Mouse (Mus musculus) midbrain, postnatal 0 days (tissue): ENCODE measurements around the gene Ntm. TPM values are rescaled to one million over a fixed set of nuclear protein-coding genes. Genes with fewer than 3 reads are reported as not detected.

Experiments used
- ATAC-seq: fragments of 200-750 bp; cut with Nextera tagmentation; 2 replicates; pipeline ENCODE4 v1.8.0; 2017; ENCODE audit warnings: moderate number of reproducible peaks, mild to moderate bottlenecking, moderate TSS enrichment, moderate library complexity; ENCODE audit not compliant: low FRiP score
- DNase-seq: peaks from one replicate; pipeline ENCODE4 v3.0.0-alpha.2; 2015; ENCODE audit warnings: low spot score
- H3K27ac ChIP-seq: fragments of 300-500 bp; sonication (generic); 2 replicates; pipeline ENCODE4 v1.5.1; 2014; ENCODE audit warnings: low read depth, mild to moderate bottlenecking, low read length, mixed read lengths
- H3K27me3 ChIP-seq: fragments of 300-500 bp; sonication (generic); 2 replicates; pipeline ENCODE4 v1.6.1; 2014; ENCODE audit warnings: low read length, control low read depth, mixed read lengths; ENCODE audit not compliant: insufficient read depth
- H3K36me3 ChIP-seq: fragments of 300-500 bp; sonication (generic); 2 replicates; pipeline ENCODE4 v1.6.1; 2014; ENCODE audit warnings: low read length, control low read depth, mixed read lengths; ENCODE audit not compliant: insufficient read depth
- H3K4me1 ChIP-seq: fragments of 300-500 bp; sonication (generic); 2 replicates; pipeline ENCODE4 v1.6.1; 2014; ENCODE audit warnings: mild to moderate bottlenecking, control low read depth, antibody characterized with exemption, low read length, mixed read lengths; ENCODE audit not compliant: insufficient read depth
- H3K4me2 ChIP-seq: fragments of 300-500 bp; sonication (generic); 2 replicates; pipeline ENCODE4 v1.6.1; 2014; ENCODE audit warnings: low read depth, mild to moderate bottlenecking, low read length, mixed read lengths; ENCODE audit not compliant: poor library complexity, severe bottlenecking
- H3K4me3 ChIP-seq: fragments of 300-500 bp; sonication (generic); 2 replicates; pipeline ENCODE4 v1.5.1; 2014; ENCODE audit warnings: low read depth, mild to moderate bottlenecking, low read length, moderate library complexity
- H3K9ac ChIP-seq: fragments of 300-500 bp; sonication (generic); replicated peaks from 2 replicates; pipeline ENCODE4 v1.6.1; 2014; ENCODE audit warnings: mild to moderate bottlenecking, low read length, moderate library complexity, mixed read lengths; ENCODE audit not compliant: poor library complexity, severe bottlenecking
- H3K9me3 ChIP-seq: fragments of 300-500 bp; sonication (generic); 2 replicates; pipeline ENCODE4 v1.6.1; 2016; ENCODE audit warnings: low read length, control low read depth
- CTCF ChIP-seq: IDR thresholded peaks from 2 replicates; pipeline ENCODE4 v1.5.1; 2016; ENCODE audit warnings: antibody characterized with exemption, mild to moderate bottlenecking
- WGBS: fragments of 180-500 bp; shearing (Covaris S2); extraction: QIAGEN DNeasy Blood & Tissue Kit; methylation state at CpG from one replicate; pipeline ENCODE4 v1.1.7; 2014; 5-methylcytosine and 5-hydroxymethylcytosine counted together
- polyA plus RNA-seq: library from polyadenylated mRNA; unstranded; fragments of >200 nt; fragmentation: Nextera tagmentation; extraction: Ambion mirVana; gene quantifications from 2 replicates; pipeline ENCODE4 v1.2.1, GENCODE M21; 2015
- total RNA-seq: library from RNA; depleted of rRNA; stranded (reverse); fragments of >200 nt; gene quantifications from 2 replicates; pipeline ENCODE4 v1.2.3, GENCODE M21; 2014

Ntm gene
- total and polyA plus RNA-seq, 2 experiments from 2014 or later = 244 to 322 TPM

DNA sequence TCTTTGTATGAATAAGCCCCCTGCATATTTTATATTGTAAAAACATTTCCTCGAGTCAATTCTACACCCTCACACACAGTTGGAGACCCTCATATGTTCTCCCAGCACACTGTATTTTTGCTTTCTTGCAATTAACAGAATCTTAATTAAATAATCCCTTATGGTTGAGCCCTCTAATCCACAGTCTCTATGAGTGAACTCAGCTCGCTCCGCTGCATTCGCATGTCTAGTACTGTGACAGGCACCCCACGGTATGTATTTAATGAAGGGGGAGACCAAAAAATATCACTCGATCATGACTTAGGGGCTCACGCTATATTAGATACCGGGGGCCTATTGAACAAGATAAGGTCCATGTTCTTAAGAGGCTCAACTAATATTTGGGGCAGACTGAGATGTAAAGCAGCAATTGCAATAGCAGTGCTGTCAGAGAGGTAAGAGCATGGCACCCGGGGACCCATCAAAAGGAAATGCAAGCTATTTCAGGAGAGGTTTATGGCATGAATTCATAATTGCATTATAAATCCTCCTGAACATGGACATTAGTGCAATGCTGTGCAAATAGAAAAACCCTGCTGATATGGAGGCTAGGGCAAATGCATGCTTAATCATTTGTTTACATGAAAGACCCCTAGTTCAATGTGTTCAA, 64.4 kb downstream of the Ntm start:
- no peaks in the 10 kb centered on the region for H3K9me3 ChIP-seq
- TF ChIP-seq CTCF = no peak
- ATAC-seq = no peak

DNA sequence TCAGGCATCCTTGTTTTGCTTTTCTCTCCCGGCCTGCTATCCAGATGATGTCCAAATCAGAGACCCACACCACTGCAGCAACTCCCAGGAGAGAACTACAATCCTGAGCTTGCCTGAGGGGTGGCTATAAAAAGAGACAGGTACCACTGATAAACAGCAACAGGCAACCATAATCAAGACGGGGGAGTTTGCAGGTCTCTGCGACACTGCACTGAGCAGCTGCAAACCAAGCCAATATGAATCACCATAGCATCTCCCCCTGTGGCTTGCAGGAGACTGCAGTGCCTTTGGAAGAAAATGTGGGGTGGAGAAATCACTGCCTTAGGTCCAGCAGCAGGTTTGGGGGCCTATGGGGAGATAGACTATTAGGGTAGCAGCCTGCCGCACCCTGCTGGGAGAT, 65.5 kb downstream of the Ntm start:
- DNase-seq (no peak), ATAC-seq (no peak)
- no peaks in the 10 kb centered on the region for H3K4me1 ChIP-seq
- no peaks in the 10 kb centered on the region for H3K9me3 ChIP-seq
- no peak overlapping the region for H3K27ac ChIP-seq
- no peaks in the 10 kb centered on the region for H3K36me3 ChIP-seq
- TF ChIP-seq CTCF = no peak
- no peak overlapping the region for H3K4me3 ChIP-seq
- 68% methylated on average over 4 of the region's 4 CpGs for WGBS
- H3K9ac ChIP-seq = no peak overlapping the region
- H3K4me2 ChIP-seq = no peak overlapping the region
- no peaks in the 10 kb centered on the region for H3K27me3 ChIP-seq

More for the DNA sequence above, 64.4 kb downstream of the Ntm start:
- Histone ChIP-seq H3K36me3 (no peaks in the 10 kb centered on the region), H3K4me2 (no peak overlapping the region), H3K4me3 (no peak overlapping the region), H3K9ac (no peak overlapping the region), H3K27me3 (no peaks in the 10 kb centered on the region), H3K4me1 (no peaks in the 10 kb centered on the region), H3K27ac (no peak overlapping the region)
- WGBS = 46% methylated on average over 9 of the region's 9 CpGs
- DNase-seq = no peak

DNA sequence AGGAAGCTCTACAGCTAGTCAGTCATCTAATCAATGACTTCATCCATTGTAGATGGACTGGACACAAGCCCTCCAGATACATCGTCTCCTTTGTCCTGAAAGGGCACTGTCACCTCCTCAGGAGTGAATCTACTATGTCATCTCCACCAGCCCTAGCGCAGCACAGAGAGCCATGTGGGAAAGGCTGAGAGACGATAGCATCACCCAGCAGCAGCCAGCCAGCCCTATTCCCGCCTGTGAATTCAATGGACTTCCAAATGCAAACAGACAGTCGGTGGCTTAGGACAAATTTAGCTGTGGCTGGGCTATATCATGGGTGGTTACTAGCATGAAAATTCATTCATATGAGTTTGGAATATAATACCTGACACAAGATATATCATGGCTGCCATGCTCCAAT, 70.1 kb downstream of the Ntm start:
- TF ChIP-seq CTCF = no peak
- Histone ChIP-seq H3K27ac (no peak overlapping the region), H3K4me2 (no peak overlapping the region), H3K27me3 (no peaks in the 10 kb centered on the region), H3K9ac (no peak overlapping the region), H3K36me3 (no peaks in the 10 kb centered on the region), H3K4me1 (no peaks in the 10 kb centered on the region), H3K9me3 (no peaks in the 10 kb centered on the region), H3K4me3 (no peak overlapping the region)
- ATAC-seq (no peak), DNase-seq (no peak)
- WGBS = 85% methylated on average over 5 of the region's 5 CpGs

DNA sequence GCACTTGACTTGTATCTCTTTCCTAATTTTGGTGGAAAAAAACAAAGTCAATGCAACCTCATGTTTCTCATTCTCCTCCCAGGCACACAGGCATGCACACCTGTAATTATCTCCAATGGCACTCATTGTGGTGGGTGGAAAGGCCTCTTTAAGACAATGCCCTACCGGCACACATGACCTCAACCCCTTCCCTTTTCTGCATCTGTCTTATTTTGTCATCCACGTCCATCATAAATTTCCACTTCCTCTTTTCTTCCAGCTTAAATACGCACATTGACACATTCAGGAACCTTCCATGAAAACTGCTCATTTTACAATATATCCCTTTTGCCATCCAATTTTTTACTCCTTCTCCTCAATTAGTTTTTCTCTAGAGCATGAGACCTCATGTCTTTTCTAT, 74.2 kb downstream of the Ntm start:
- no peaks in the 10 kb centered on the region for H3K36me3 ChIP-seq
- no peak overlapping the region for H3K27ac ChIP-seq
- DNase-seq (no peak), ATAC-seq (no peak)
- no peak overlapping the region for H3K9ac ChIP-seq
- H3K27me3 ChIP-seq = no peaks in the 10 kb centered on the region
- no peak for TF ChIP-seq CTCF
- WGBS = 96% methylated on average over 3 of the region's 3 CpGs
- no peaks in the 10 kb centered on the region for H3K9me3 ChIP-seq
- no peak overlapping the region for H3K4me3 ChIP-seq
- H3K4me1 ChIP-seq = no peaks in the 10 kb centered on the region
- no peak overlapping the region for H3K4me2 ChIP-seq

DNA sequence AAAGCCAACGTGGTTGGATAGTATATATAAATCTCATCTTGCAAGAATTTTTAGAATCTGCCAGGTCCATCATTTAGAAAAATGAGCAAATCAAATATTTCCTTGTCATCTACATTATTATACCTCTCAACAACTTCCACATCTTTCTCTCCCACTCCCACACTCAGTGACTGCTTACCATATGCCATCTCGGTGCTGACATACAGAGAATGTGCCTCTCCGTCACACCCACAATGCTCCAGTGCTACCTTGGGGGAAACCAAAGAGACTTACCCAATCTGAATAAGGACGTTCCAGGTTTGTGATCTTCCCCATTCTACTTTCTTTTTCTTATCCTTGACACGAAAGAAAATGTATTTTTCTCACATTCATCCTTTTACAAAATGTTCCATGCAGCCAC, 75.0 kb downstream of the Ntm start:
- Histone ChIP-seq H3K4me3 (no peak overlapping the region), H3K36me3 (no peaks in the 10 kb centered on the region), H3K4me1 (no peaks in the 10 kb centered on the region), H3K27me3 (no peaks in the 10 kb centered on the region), H3K9ac (no peak overlapping the region), H3K4me2 (no peak overlapping the region), H3K9me3 (no peaks in the 10 kb centered on the region), H3K27ac (no peak overlapping the region)
- DNase-seq = no peak
- TF ChIP-seq CTCF = no peak
- no peak for ATAC-seq
- 78% methylated on average over 5 of the region's 5 CpGs for WGBS

DNA sequence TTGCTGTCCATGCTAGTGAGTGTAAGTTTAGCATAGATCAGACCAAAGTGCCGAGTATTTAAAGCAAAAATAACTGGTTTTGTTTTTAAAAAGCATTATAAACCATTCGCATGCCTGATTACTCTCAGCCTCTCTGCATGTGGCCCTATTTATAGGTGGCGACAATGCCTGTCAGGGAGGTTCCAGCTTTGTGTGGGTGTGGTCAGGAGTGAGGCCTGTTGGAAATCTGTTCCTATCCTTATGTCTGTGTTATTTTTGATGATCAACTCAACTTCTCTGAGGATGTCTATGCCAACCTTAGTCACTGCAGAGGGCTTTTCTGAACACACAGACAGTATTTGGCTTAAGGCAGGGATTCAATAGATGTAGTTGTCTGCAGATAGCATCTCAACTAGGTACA, 78.9 kb downstream of the Ntm start:
- no peaks in the 10 kb centered on the region for H3K4me1 ChIP-seq
- no peaks in the 10 kb centered on the region for H3K27me3 ChIP-seq
- no peaks in the 10 kb centered on the region for H3K9me3 ChIP-seq
- ATAC-seq (no peak), DNase-seq (no peak)
- H3K4me3 ChIP-seq = no peak overlapping the region
- H3K27ac ChIP-seq = no peak overlapping the region
- H3K36me3 ChIP-seq = no peaks in the 10 kb centered on the region
- no peak for TF ChIP-seq CTCF
- 67% methylated on average over 3 of the region's 3 CpGs for WGBS
- H3K9ac ChIP-seq = no peak overlapping the region
- H3K4me2 ChIP-seq = no peak overlapping the region
